Mouse (Mus musculus) kidney, embryonic 14.5 days (tissue): ENCODE data around the gene Ptprm. TPM values are rescaled to one million over a fixed set of nuclear protein-coding genes. Genes with fewer than 3 reads are reported as not detected.

Source experiments
- ATAC-seq: fragments of 200-750 bp; cut with Nextera tagmentation; 2 replicates; pipeline ENCODE4 v1.8.0; 2017; ENCODE audit warnings: moderate number of reproducible peaks, mild to moderate bottlenecking, moderate TSS enrichment, moderate library complexity; ENCODE audit not compliant: low FRiP score, low TSS enrichment
- H3K27ac ChIP-seq: fragments of 300-500 bp; sonication (generic); 2 replicates; pipeline ENCODE4 v1.5.1; 2014; ENCODE audit warnings: low read depth, mild to moderate bottlenecking, low read length, moderate library complexity, mixed read lengths
- H3K27me3 ChIP-seq: fragments of 300-500 bp; sonication (generic); 2 replicates; pipeline ENCODE4 v1.6.1; 2014; ENCODE audit warnings: mild to moderate bottlenecking, low read length; ENCODE audit not compliant: control insufficient read depth, insufficient read depth
- H3K36me3 ChIP-seq: fragments of 300-500 bp; sonication (generic); 2 replicates; pipeline ENCODE4 v1.6.1; 2014; ENCODE audit warnings: low read length, mixed read lengths; ENCODE audit not compliant: control insufficient read depth, insufficient read depth
- H3K4me1 ChIP-seq: fragments of 300-500 bp; sonication (generic); 2 replicates; pipeline ENCODE4 v1.6.1; 2014; ENCODE audit warnings: low read length, mixed read lengths; ENCODE audit not compliant: control insufficient read depth, insufficient read depth
- H3K4me2 ChIP-seq: fragments of 300-500 bp; sonication (generic); replicated peaks from 2 replicates; pipeline ENCODE4 v1.6.1; 2014; ENCODE audit warnings: low read depth, mild to moderate bottlenecking, low read length
- H3K4me3 ChIP-seq: fragments of 300-500 bp; sonication (generic); 2 replicates; pipeline ENCODE4 v1.5.1; 2014; ENCODE audit warnings: mild to moderate bottlenecking, low read length
- H3K9ac ChIP-seq: fragments of 300-500 bp; sonication (generic); 2 replicates; pipeline ENCODE4 v1.6.1; 2014; ENCODE audit warnings: low read depth, mild to moderate bottlenecking, low read length, moderate library complexity
- H3K9me3 ChIP-seq: fragments of 300-500 bp; sonication (generic); 2 replicates; pipeline ENCODE4 v1.6.1; 2016; ENCODE audit warnings: low read length; ENCODE audit not compliant: control insufficient read depth
- WGBS: fragments of 180-500 bp; shearing (Covaris S2); extraction: QIAGEN DNeasy Blood & Tissue Kit; methylation state at CpG from one replicate; pipeline ENCODE4 v1.1.7; 2014; 5-methylcytosine and 5-hydroxymethylcytosine counted together
- polyA plus RNA-seq: library from polyadenylated mRNA; unstranded; fragments of >200 nt; fragmentation: Nextera tagmentation; extraction: Ambion mirVana; gene quantifications from 2 replicates; pipeline ENCODE4 v1.2.1, GENCODE M21; 2014

Gene Ptprm
- polyA plus RNA-seq, 1 experiment from 2014 or later = 22.6 TPM

GRCm38 (mm10) chr17:67063611-67064010 lies 290.6 kb downstream of the Ptprm start:
- Histone ChIP-seq H3K27ac (no peak overlapping the region), H3K27me3 (no peaks in the 10 kb centered on the region), H3K4me3 (no peak overlapping the region), H3K9ac (no peak overlapping the region), H3K4me2 (no peak overlapping the region), H3K9me3 (no peaks in the 10 kb centered on the region), H3K4me1 (no peaks in the 10 kb centered on the region), H3K36me3 (no peaks in the 10 kb centered on the region)
- no peak for ATAC-seq
- WGBS = 88% methylated on average over 5 of the region's 5 CpGs

DNA sequence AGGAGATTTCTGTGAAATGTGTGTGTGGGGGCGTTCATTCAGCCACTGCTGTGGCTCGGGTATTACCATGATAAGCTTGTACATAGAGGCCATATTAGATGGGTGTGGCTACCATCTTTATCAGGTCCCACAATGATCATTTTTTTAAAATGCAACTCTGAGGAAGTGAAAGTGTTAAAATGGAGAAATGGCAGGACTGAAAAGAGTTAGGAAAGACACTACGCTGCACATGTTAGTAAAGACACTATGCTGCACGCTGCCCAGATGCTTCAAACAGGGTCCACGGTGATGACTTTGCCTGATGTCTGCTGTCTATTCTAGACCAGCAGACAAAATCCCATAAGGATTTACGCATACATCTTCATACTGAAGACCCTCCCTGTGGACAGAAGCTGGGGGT lies 298.6 kb downstream of the Ptprm start:
- Histone ChIP-seq H3K36me3 (no peaks in the 10 kb centered on the region), H3K9ac (no peak overlapping the region), H3K27me3 (no peaks in the 10 kb centered on the region), H3K4me3 (no peak overlapping the region), H3K27ac (no peak overlapping the region), H3K9me3 (no peaks in the 10 kb centered on the region), H3K4me1 (no peaks in the 10 kb centered on the region), H3K4me2 (no peak overlapping the region)
- ATAC-seq = no peak
- 92% methylated on average over 6 of the region's 6 CpGs for WGBS

- Histone ChIP-seq H3K9me3 (no peaks in the 10 kb centered on the region), H3K4me1 (no peaks in the 10 kb centered on the region), H3K4me3 (no peak overlapping the region), H3K27me3 (no peaks in the 10 kb centered on the region), H3K9ac (no peak overlapping the region), H3K4me2 (no peak overlapping the region), H3K27ac (no peak overlapping the region), H3K36me3 (no peaks in the 10 kb centered on the region)
- WGBS = 96% methylated on average over 10 of the region's 10 CpGs
- no peak for ATAC-seq
These were observed 300.1 kb downstream of the Ptprm start for GRCm38 (mm10) chr17:67054202-67054601.

- 81% methylated on average over 11 of the region's 11 CpGs for WGBS
- Histone ChIP-seq H3K36me3 (no peaks in the 10 kb centered on the region), H3K27me3 (no peaks in the 10 kb centered on the region), H3K4me1 (no peaks in the 10 kb centered on the region), H3K27ac (no peak overlapping the region), H3K9ac (no peak overlapping the region), H3K4me3 (no peak overlapping the region), H3K4me2 (no peak overlapping the region), H3K9me3 (no peaks in the 10 kb centered on the region)
- no peak for ATAC-seq
These were observed 301.5 kb downstream of the Ptprm start for GRCm38 (mm10) chr17:67052624-67053314.

DNA sequence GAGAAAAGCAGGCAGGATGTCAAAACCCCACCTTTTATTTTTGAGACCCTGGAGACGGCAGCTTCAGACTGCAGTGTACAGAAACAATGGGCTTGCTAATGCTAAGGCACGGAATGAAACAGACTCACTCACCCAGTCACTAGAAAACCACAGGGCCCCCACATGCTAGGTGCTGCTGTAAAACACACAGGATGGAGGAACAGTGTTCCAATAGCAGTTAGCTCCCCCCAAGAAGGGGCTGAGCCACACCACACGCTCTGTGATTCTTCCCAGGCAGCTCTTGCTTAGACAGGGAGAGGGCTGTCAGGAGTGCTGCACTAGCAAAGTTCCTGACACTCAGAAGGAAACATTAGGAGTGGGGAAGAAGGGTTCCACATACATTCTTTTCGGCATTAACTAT lies 306.6 kb downstream of the Ptprm start:
- 67% methylated on average over 4 of the region's 4 CpGs for WGBS

GRCm38 (mm10) chr17:67038558-67038957 lies 315.7 kb downstream of the Ptprm start:
- WGBS = 54% methylated on average over 6 of the region's 6 CpGs
- H3K9ac ChIP-seq = no peak overlapping the region
- H3K27ac ChIP-seq = no peak overlapping the region
- H3K4me1 ChIP-seq = no peaks in the 10 kb centered on the region
- H3K9me3 ChIP-seq = no peaks in the 10 kb centered on the region
- H3K4me2 ChIP-seq = no peak overlapping the region
- no peak overlapping the region for H3K4me3 ChIP-seq
- ATAC-seq = no peak
- H3K36me3 ChIP-seq = no peaks in the 10 kb centered on the region
- no peaks in the 10 kb centered on the region for H3K27me3 ChIP-seq

More for the DNA sequence above, 306.6 kb downstream of the Ptprm start:
- no peak overlapping the region for H3K9ac ChIP-seq
- no peak for ATAC-seq
- no peaks in the 10 kb centered on the region for H3K36me3 ChIP-seq
- H3K4me1 ChIP-seq = no peaks in the 10 kb centered on the region
- H3K4me3 ChIP-seq = no peak overlapping the region
- no peaks in the 10 kb centered on the region for H3K27me3 ChIP-seq
- H3K27ac ChIP-seq = no peak overlapping the region
- no peaks in the 10 kb centered on the region for H3K9me3 ChIP-seq
- no peak overlapping the region for H3K4me2 ChIP-seq

GRCm38 (mm10) chr17:67033547-67033946 lies 320.7 kb downstream of the Ptprm start:
- H3K27ac ChIP-seq = no peak overlapping the region
- no peaks in the 10 kb centered on the region for H3K9me3 ChIP-seq
- no peak overlapping the region for H3K4me2 ChIP-seq
- 92% methylated on average over 3 of the region's 3 CpGs for WGBS
- H3K9ac ChIP-seq = no peak overlapping the region
- H3K4me3 ChIP-seq = no peak overlapping the region
- H3K4me1 ChIP-seq = no peaks in the 10 kb centered on the region
- no peaks in the 10 kb centered on the region for H3K36me3 ChIP-seq
- no peaks in the 10 kb centered on the region for H3K27me3 ChIP-seq
- ATAC-seq = no peak

DNA sequence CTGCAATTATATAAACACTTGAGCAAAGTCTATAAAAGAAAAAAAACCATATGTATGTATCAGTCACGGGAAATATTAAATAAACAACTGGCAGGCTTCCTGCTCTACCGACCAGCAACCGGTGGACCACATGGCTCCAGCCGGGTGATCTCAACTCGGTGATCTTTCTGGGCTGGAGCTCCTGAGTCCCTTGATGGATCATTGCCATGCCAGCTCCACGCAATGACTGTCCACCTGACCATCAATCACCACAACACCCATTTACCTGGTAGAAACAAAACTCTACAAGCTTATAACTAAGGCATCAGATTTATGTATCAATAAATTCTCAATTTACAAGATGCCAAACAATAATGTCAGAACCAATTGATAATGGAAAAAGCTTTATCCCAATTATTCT lies 322.2 kb downstream of the Ptprm start:
- no peaks in the 10 kb centered on the region for H3K36me3 ChIP-seq
- no peak overlapping the region for H3K4me2 ChIP-seq
- ATAC-seq = no peak
- no peak overlapping the region for H3K4me3 ChIP-seq
- WGBS = 87% methylated on average over 6 of the region's 6 CpGs
- H3K27me3 ChIP-seq = no peaks in the 10 kb centered on the region
- H3K4me1 ChIP-seq = no peaks in the 10 kb centered on the region
- no peak overlapping the region for H3K27ac ChIP-seq
- H3K9me3 ChIP-seq = no peaks in the 10 kb centered on the region
- H3K9ac ChIP-seq = no peak overlapping the region

GRCm38 (mm10) chr17:67031341-67031740 lies 322.9 kb downstream of the Ptprm start:
- H3K36me3 ChIP-seq = no peaks in the 10 kb centered on the region
- H3K9ac ChIP-seq = no peak overlapping the region
- no peaks in the 10 kb centered on the region for H3K9me3 ChIP-seq
- no peak overlapping the region for H3K4me2 ChIP-seq
- H3K27ac ChIP-seq = no peak overlapping the region
- no peak for ATAC-seq
- no peaks in the 10 kb centered on the region for H3K27me3 ChIP-seq
- 78% methylated on average over 4 of the region's 4 CpGs for WGBS
- H3K4me1 ChIP-seq = no peaks in the 10 kb centered on the region
- H3K4me3 ChIP-seq = no peak overlapping the region
